In genomic region chr5:23566382-23566781, GRCm38 (mm10) we compare ENCODE assay signal across 14 mouse cellular contexts.
"Had no signal": no experiment of that assay in that cellular context is flagged by ENCODE, and none has a peak within 500 bp of the region (broad histone marks: within the 10 kb centered on the region; RNA-seq: fewer than 3 reads in every experiment).

No protein-coding gene starts in this region.

- DNase-seq: kidney, adult 2 months; kidney, postnatal 14 days; right cerebral cortex, postnatal 4 days; spleen, adult 18-20 months; thymus, adult 18-20 months; thymus, postnatal 14 days had no signal

- H3K4me2 ChIP-seq: kidney, embryonic 15.5 days; liver, embryonic 15.5 days; midbrain, embryonic 12.5 days; neural tube, embryonic 15.5 days had no signal

- H3K4me1 ChIP-seq: kidney, embryonic 15.5 days; liver, embryonic 15.5 days; midbrain, embryonic 12.5 days had no signal

- ATAC-seq: intestine, embryonic 16.5 days had no signal

- H3K4me3 ChIP-seq: kidney, embryonic 15.5 days; left cerebral cortex, adult 2 months; limb, embryonic 10.5 days; liver, embryonic 15.5 days; midbrain, embryonic 12.5 days; myocyte; neural tube, embryonic 15.5 days had no signal

- H3K27ac ChIP-seq: kidney, embryonic 15.5 days; left cerebral cortex, adult 2 months; limb, embryonic 10.5 days; liver, embryonic 15.5 days; midbrain, embryonic 12.5 days; neural tube, embryonic 15.5 days had no signal

- H3K36me3 ChIP-seq: liver, embryonic 15.5 days had no signal

- H3K27me3 ChIP-seq: kidney, embryonic 15.5 days; liver, embryonic 15.5 days; midbrain, embryonic 12.5 days; neural tube, embryonic 15.5 days had no signal

- H3K9ac ChIP-seq: kidney, embryonic 15.5 days; liver, embryonic 15.5 days; midbrain, embryonic 12.5 days; neural tube, embryonic 15.5 days had no signal

- H3K9me3 ChIP-seq: kidney, embryonic 15.5 days; limb, embryonic 10.5 days; liver, embryonic 15.5 days; midbrain, embryonic 12.5 days; neural tube, embryonic 15.5 days had no signal
